Mouse (Mus musculus): ENCODE results near the gene Mall.

GRCm38 (mm10) chr2:127730301-127730997, 717 bp upstream of the Mall start:
- no peak for TF ChIP-seq CTCF (conservative IDR thresholded peaks at IDR 0.05; ENCODE audit: low read length)
- TF ChIP-seq NANOG (IDR thresholded peaks at IDR 0.05; ENCODE audit: borderline replicate concordance, low read length): no peak
